Mouse (Mus musculus) heart, postnatal 0 days (tissue): ENCODE measurements around the gene Dzip1.

ENCODE experiments used
- CTCF ChIP-seq: IDR thresholded peaks from 2 replicates; pipeline ENCODE4 v1.5.1; 2016; ENCODE audit warnings: antibody characterized with exemption, control low read depth, low read depth
- EP300 ChIP-seq: IDR thresholded peaks from 2 replicates; pipeline ENCODE4 v1.6.1; 2016; ENCODE audit warnings: antibody characterized with exemption, low read depth

GRCm38 (mm10) chr14:118895228-118895627, 30.0 kb downstream of the Dzip1 start:
- TF ChIP-seq CTCF (no peak), EP300 (no peak)
